Mouse (Mus musculus) cerebellum, adult 2 months (tissue): ENCODE data around the gene Pitx1. TPM values are rescaled to one million over a fixed set of nuclear protein-coding genes. Genes with fewer than 3 reads are reported as not detected.

ENCODE experiments used
- DNase-seq, 2 experiments: peaks; one replicate each; pipeline ENCODE4 v3.0.0; 2021
- H3K27ac ChIP-seq: fragments of 200-500 bp; 2 replicates; pipeline ENCODE4 v1.5.1; 2012; ENCODE audit warnings: low read length, control low read depth, inconsistent platforms; ENCODE audit not compliant: insufficient read depth
- H3K27me3 ChIP-seq: fragments of 200-500 bp; 2 replicates; pipeline ENCODE4 v1.6.1; 2012; ENCODE audit warnings: inconsistent platforms, mild to moderate bottlenecking, low read length, moderate library complexity; ENCODE audit not compliant: control insufficient read depth, insufficient read depth
- H3K4me1 ChIP-seq: fragments of 200-500 bp; 2 replicates; pipeline ENCODE4 v1.6.1; 2011; ENCODE audit warnings: low read length; ENCODE audit not compliant: control insufficient read depth, insufficient read depth
- H3K4me3 ChIP-seq: fragments of 200-500 bp; replicated peaks from 2 replicates; pipeline ENCODE3; 2011; ENCODE audit warnings: mild to moderate bottlenecking, low read depth, low read length, control low read depth; ENCODE audit not compliant: insufficient read depth
- CTCF ChIP-seq: fragments of 200-500 bp; IDR thresholded peaks from 2 replicates; pipeline ENCODE4 v1.5.1; 2011; ENCODE audit warnings: low read depth, mild to moderate bottlenecking, control low read depth, low read length, moderate library complexity, borderline replicate concordance; ENCODE audit not compliant: insufficient read depth
- POLR2A ChIP-seq: fragments of 200-500 bp; IDR thresholded peaks from 2 replicates; pipeline ENCODE4 v1.6.1; 2011; ENCODE audit warnings: low read length, control low read depth, borderline replicate concordance; ENCODE audit not compliant: insufficient read depth
- WGBS: fragments of 180-500 bp; shearing (Covaris S2); methylation state at CpG from one replicate; pipeline ENCODE4 v1.1.7; 2018; 5-methylcytosine and 5-hydroxymethylcytosine counted together
- polyA plus RNA-seq: library from polyadenylated mRNA; depleted of rRNA; stranded (reverse); fragments of >200 nt; gene quantifications from 2 replicates; pipeline ENCODE4 v1.2.3, GENCODE M21; 2012

The Pitx1 gene
- polyA plus RNA-seq, 1 experiment, result 0.03 TPM

DNA sequence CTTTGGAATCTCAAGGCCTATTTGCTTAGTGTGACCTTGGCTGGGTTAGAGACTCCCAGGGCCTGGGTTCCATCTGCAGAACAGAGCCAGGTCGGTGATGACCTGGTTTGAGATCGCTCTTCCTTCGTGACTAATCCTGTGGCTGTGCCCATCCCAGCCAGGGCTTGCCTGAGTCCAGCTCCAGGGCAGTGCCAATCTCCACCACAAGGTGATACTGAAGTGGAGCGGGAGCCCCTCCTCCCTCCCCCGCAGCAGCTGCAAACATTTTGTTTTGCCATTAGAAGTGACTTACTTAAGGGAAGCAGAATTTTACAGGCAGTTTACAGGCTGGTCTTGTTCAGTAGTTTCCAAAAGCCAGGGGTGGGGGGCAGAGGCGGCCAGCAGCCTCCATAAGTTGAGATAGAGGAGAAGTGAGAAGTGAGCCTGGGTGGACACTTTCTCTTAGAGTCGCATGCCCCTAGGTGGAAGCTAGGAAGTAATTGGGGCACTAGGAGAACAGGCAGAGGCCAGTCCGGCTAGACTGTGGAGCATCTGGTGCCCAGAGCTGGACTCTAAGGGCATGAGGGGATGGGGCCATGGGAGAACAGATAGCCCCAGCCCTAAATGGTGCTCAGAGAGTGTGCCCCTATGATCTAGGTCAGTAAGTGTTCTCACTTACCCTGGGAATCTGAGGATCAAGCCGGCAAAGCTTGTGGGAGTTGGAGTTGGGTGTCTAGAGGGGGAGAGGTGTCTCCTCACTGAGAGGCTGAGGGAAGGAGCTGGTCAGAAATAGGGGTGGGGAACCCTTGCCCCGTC, 11.6 kb downstream of the Pitx1 start:
- Histone ChIP-seq H3K27me3 (peaks cover 11% of the 10 kb centered on the region; the same call in 1 of the 2 replicates), H3K4me1 (no peaks in the 10 kb centered on the region), H3K27ac (no peak overlapping the region), H3K4me3 (no peak overlapping the region)
- DNase-seq, result no peak
- 20% methylated on average over 10 of the region's 10 CpGs for WGBS
- TF ChIP-seq POLR2A (no peak), CTCF (no peak)

DNA sequence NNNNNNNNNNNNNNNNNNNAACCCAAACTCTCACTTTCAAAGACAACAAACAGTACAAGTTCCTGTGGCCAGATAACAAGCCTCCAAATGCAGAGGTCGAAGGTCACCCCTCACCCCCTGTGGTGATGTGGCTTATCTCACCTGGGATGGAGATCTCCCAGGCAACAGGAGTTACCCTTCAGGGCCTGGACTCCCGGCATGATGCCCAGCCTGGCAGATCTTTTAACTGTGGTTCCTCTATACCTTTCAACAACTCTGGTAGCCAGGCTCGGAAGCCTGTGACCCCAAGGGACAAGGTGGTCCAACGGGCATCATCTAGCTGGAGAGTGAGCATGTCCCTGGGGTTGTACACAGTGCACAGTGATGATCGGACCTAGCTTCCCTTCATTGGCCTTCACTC, 13.5 kb downstream of the Pitx1 start:
- Histone ChIP-seq H3K27me3 (peaks cover 5% of the 10 kb centered on the region; the same call in 1 of the 2 replicates), H3K4me3 (no peak overlapping the region), H3K27ac (no peak overlapping the region), H3K4me1 (no peaks in the 10 kb centered on the region)
- 63% methylated on average over 5 of the region's 5 CpGs for WGBS
- TF ChIP-seq POLR2A (no peak), CTCF (no peak)
- DNase-seq, result no peak

DNA sequence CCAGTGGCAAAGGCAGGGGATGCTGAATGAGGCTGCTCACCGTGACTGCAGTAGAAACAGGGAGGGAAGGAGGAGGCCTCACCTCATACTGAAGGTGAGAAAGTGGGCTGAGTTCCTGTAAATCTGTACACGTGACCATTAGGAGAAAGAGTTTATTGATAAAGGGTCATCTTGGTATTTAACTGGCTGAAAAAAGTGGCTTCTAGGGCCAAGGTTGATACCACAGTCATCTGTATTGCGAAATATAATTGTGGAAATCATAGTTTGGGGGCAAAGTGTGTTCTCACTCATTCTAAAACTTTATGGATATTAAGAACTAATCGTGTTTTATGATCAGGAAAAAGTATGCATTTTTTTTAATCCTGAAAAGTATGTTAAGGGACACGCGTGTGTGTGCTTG, 21.2 kb downstream of the Pitx1 start:
- WGBS, result 93% methylated on average over 6 of the region's 6 CpGs
- DNase-seq, result no peak
- no peak overlapping the region for H3K27ac ChIP-seq
- no peaks in the 10 kb centered on the region; the same call in 1 of the 2 replicates for H3K27me3 ChIP-seq
- H3K4me3 ChIP-seq, result no peak overlapping the region
- H3K4me1 ChIP-seq, result no peaks in the 10 kb centered on the region; the same call in 1 of the 2 replicates
- TF ChIP-seq CTCF (no peak), POLR2A (no peak)

DNA sequence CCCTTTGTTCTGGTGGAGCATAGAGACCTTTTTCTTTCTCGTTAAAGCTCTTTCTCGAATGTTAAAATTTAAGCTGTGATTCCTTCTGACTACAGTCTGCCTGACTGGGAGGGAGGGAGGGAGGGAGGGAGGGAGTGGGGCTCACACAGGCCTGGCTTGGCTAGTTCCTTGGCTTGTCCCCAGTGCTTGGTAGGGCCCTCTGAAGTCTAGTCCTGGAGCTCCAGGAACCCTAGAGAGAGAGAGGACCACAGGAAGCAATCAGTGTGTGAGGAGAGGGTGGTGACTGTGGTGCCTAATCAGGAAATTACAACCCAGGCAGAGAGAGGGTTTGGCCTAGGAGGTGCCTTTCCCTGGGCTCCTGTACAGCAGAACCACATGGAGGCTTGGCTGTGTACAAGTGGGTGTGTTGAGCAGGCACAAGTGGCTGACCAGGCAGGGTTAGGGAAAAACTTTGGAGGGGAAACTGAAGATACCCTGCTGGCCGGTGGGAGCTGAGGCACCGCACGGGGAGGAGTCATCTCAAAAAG, 22.4 kb downstream of the Pitx1 start:
- Histone ChIP-seq H3K4me3 (no peak overlapping the region), H3K27ac (no peak overlapping the region), H3K4me1 (no peaks in the 10 kb centered on the region; the same call in 1 of the 2 replicates), H3K27me3 (no peaks in the 10 kb centered on the region; the same call in 1 of the 2 replicates)
- 54% methylated on average over 5 of the region's 5 CpGs for WGBS
- TF ChIP-seq POLR2A, result no peak
- TF ChIP-seq CTCF, result no peak
- no peak for DNase-seq

DNA sequence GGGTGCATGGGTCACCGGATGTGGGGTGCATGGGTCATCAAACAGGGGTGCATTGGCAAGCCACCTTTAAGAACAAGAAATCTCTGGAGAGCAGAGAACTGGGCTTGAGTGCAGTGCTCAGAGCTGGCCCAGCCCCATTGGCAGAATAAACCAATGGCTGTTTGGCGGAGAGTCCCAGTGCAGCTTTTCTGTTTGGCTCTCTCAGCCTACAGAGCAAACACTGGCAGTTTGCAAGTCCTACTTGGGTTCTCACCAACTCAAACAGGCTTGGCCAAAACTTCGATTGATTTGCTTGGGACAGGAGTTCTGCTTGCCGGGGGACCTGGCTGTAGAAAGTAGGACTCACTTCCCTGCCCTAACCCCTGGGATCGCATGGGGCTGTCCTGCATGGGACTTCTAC, 25.0 kb downstream of the Pitx1 start:
- 40% methylated on average over 5 of the region's 5 CpGs for WGBS
- Histone ChIP-seq H3K4me3 (no peak overlapping the region), H3K4me1 (no peaks in the 10 kb centered on the region; the same call in 1 of the 2 replicates), H3K27ac (no peak overlapping the region), H3K27me3 (no peaks in the 10 kb centered on the region; the same call in 1 of the 2 replicates)
- TF ChIP-seq POLR2A (no peak), CTCF (no peak)
- DNase-seq, result no peak

DNA sequence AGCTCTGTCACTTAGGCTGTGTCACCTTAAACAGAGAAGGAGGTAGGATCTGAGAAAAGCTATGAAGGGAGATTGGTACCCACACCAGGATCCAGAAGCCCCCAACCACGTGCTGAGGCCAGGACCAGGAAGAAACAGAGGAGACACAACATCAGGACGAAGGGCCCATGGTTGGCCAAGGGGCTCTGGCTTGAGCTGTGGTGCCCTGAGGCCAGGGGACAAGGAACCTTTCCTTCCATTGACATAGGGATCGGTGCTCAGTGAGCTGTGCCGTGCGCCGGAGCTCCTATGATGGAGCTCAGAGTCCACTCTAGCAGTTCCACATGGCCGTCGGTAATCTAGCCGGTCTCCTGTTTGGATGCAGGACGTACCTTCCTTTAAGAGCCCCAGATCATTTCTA, 26.3 kb downstream of the Pitx1 start:
- Histone ChIP-seq H3K27ac (no peak overlapping the region), H3K4me3 (no peak overlapping the region), H3K27me3 (no peaks in the 10 kb centered on the region), H3K4me1 (no peaks in the 10 kb centered on the region; the same call in 1 of the 2 replicates)
- 93% methylated on average over 10 of the region's 10 CpGs for WGBS
- no peak for DNase-seq
- TF ChIP-seq CTCF, result no peak
- TF ChIP-seq POLR2A, result no peak

DNA sequence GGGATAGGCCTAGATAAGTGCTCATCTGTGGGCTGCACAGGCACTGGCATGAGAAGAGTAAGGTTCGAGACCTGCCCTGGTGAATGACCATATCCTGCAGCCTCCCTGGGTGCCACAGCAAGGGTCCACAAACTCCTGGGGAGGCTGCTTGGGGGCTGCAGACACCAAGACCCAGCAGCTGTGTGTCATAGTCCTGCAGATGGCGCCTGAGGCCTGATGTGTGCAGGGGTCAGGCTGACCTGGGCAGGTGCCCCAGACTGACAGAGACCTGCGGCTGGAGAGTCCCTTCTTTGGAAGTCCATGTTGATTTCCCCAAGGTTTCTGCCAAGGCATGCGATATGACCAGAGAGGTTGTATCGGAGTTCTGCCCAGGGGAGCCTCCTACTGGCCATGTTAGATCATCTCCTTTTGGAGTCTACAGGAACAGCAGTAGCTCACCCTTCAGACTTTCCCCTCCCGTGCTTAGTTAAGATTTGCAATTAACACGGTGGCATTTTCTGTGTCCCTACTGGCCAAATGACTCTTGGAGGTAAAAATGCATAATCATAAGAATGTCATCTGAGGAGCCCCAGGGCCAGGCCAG, 26.9 kb downstream of the Pitx1 start:
- Histone ChIP-seq H3K4me1 (no peaks in the 10 kb centered on the region; the same call in 1 of the 2 replicates), H3K27ac (no peak overlapping the region), H3K27me3 (no peaks in the 10 kb centered on the region), H3K4me3 (no peak overlapping the region)
- TF ChIP-seq POLR2A, result no peak
- TF ChIP-seq CTCF, result no peak
- DNase-seq, result no peak
- WGBS, result 86% methylated on average over 7 of the region's 7 CpGs
